Mouse (Mus musculus) ES-CJ7 (cell line): ENCODE data around the gene Abhd5.

Experiments
- DNase-seq: peaks from one replicate; pipeline ENCODE4 v3.0.0; 2011; ENCODE audit warnings: low read depth, low spot score

The Abhd5 gene

DNA sequence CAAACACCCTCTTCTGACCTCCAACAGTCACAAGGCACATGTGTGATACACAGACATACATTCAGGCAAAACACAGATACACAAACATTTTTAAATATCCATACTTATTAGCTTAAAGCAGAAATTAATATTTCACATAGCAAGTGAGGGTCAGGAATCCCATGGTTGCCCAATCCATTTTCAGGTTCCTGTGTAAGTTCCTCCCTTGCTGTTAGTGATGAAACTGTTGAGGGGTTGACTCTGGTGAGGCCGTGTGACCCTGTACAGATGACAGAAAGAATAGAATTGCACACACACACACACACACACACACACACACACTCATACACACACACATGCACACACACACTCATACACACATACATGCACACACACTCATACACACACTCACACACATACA is 63.2 kb downstream of the Abhd5 start:
- no peak for DNase-seq

- no peak for DNase-seq
Measured at GRCm38 (mm10) chr9:122415056-122415775, 63.8 kb downstream of the Abhd5 start.

GRCm38 (mm10) chr9:122416617-122417016 is 65.2 kb downstream of the Abhd5 start:
- no peak for DNase-seq

GRCm38 (mm10) chr9:122420195-122420756 is 68.9 kb downstream of the Abhd5 start:
- DNase-seq: no peak

- peak; percentile 68 for DNase-seq
Measured at GRCm38 (mm10) chr9:122420772-122421764, 69.7 kb downstream of the Abhd5 start.

GRCm38 (mm10) chr9:122421911-122422310 is 70.5 kb downstream of the Abhd5 start:
- no peak for DNase-seq

DNA sequence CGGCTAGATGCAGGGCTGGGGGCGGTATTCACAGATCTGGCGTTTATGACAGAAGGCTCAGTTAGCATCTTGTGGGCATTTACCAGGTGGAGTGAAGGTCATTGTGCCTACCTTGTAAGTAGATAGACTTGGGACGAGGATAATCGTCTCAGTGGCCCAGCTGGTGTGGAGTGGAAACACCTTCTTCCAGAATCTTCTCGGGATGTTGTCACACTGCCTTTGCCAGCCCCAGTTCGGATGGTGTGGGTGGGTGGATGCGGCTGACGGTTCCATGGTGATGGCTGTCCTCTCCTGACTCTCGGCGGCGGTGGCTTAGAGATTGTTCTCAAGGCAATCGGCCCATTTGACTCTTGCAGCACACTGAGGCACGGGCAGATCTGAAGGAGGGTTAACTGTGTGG is 71.3 kb downstream of the Abhd5 start:
- no peak for DNase-seq

DNA sequence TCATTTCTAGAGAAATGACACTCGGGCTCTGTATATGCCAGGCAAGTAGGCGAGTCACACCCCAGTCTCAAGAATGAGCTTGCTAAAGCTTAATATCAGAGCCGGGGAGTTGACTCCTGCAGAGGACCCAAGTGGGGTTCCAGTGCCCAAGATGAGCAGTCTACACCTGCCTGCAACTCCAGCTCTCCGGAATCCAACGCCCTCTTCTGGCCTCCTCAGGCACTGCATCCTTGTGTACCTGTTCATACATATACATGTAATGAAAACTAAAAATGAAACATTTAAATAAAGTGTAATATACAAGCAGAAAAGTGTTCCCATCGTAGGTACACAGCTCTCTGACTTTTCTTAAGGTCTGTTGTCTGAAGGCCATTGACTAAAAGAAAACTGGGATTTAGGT is 71.7 kb downstream of the Abhd5 start:
- DNase-seq: peak; percentile 40

DNA sequence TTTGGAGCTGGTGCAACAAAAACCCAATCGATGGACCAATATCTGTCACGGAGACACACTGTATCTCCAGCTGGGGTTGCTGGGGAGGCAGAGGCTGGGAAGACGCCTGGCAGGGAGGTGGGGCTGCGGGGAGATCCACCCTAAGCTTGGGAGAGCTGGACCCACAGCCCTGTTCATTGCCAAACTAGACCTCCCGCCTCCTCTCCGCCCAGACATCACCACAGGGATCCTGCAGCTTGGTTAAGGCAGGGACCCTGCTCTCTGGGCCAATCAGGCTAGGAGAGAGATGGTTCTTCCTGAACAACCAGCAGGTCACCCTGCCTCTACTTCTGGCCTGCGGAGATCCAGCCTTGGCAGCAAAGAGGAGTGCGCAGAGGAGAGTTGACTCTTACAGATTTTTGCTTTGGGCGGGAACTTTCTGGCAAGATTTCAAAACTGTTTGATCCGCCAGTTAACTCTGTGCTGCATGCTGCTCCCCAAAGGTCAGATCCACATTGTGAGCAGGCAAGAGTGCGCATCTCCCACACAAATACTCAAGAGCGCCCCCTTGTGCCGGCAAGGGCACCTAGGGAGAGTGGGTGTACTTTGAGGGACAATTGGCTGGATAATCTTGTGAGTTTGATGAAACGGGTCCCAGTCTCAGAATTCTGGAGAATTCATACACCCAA is 73.7 kb downstream of the Abhd5 start:
- DNase-seq: peak; percentile 79

GRCm38 (mm10) chr9:122429058-122429649 is 77.7 kb downstream of the Abhd5 start:
- no peak for DNase-seq

GRCm38 (mm10) chr9:122429685-122430084 is 78.3 kb downstream of the Abhd5 start:
- no peak for DNase-seq
